Mouse (Mus musculus): ENCODE measurements around the gene Retsat. TPM values are rescaled to one million over a fixed set of nuclear protein-coding genes. Genes with fewer than 3 reads are reported as not detected.

The Retsat gene
- total RNA-seq, 2 experiments from 2014 or later = 1.5 to 3.4 TPM

DNA sequence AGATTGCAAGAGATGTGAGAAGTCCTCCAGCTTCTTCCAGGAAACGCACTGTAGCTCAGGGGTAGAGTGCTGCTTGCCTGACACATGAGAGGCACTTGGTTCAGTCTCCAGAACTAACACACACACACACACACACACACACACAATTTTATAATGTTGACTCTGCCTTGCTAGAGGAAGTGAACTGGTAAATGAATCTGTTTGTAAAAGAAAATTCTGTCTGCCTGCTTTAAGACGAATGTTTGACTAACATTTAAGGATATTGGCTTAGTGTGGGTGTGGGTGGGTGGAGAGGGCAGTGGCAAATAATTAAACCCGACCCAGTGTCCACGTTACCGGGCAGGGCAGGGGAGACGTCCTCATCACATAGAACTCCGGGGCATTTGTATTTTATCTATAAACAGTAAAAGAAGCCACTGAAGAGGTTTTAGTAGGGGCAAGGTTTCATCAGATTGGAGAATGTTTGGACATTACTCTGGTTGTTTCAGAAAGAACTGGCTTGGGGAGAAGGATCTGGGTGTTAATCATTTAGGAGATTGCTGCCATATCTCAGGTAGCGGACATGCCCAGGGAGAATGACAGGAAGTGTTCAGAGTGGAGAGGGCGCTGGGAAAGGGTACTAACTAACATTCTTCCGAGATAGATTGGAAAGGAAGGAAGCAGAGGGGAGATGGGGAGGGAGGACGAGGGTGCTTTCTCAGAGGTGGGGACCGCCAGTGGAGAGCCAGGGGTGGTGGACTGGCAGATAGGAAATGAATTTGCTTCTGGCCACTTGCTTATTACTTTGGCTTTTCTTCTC is 21.7 kb downstream of the Retsat start:
- ATAC-seq (replicated peaks; ENCODE audit: low FRiP score, poor library complexity, severe bottlenecking) = no peak

DNA sequence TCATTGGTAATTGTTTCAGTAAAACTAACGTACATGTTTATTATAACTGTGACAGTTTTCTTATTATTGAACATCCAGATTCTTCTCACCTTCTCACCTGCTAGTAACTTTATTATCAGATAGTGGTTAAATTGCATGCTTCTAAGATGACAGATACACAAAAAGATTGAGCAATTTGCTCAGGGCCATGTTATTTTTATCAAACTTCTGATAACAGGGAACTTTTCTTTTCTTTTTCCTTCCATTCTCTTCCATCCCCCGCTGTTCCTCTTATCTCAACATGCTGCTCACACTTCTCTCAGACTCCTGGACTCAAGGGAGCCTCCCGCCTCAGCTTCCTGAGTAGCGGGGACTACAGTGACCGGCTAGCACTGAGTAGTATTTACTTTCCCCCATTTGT is 22.6 kb downstream of the Retsat start:
- no peak for ATAC-seq (replicated peaks; ENCODE audit: low FRiP score, poor library complexity, severe bottlenecking)

DNA sequence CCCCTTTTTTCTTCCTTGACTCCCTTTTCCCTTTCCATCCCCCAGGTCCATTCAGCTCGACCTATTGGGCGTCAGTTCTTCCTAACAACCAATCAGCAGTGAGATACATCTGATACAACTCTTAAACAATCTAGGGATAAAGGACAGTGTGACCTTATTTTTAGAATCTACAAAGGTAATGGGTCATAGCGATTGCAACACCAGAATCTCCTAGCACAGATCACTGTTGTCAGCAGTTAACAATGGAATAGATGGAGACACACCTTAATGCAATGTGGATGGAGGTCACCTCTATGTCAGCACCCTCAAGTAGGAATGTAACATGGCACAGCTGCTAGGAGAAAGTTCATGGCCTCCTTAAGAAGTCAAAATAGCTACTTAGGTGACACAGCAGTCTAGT is 24.6 kb downstream of the Retsat start:
- ATAC-seq (replicated peaks; ENCODE audit: low FRiP score, poor library complexity, severe bottlenecking) = no peak

GRCm38 (mm10) chr6:72623661-72624402 is 25.6 kb downstream of the Retsat start:
- ATAC-seq (replicated peaks; ENCODE audit: low FRiP score, poor library complexity, severe bottlenecking) = no peak

GRCm38 (mm10) chr6:72626391-72626790 is 28.1 kb downstream of the Retsat start:
- ATAC-seq (replicated peaks; ENCODE audit: low FRiP score, poor library complexity, severe bottlenecking) = no peak

GRCm38 (mm10) chr6:72627276-72627675 is 29.0 kb downstream of the Retsat start:
- no peak for ATAC-seq (replicated peaks; ENCODE audit: low FRiP score, poor library complexity, severe bottlenecking)

GRCm38 (mm10) chr6:72630370-72630769 is 32.1 kb downstream of the Retsat start:
- ATAC-seq (replicated peaks; ENCODE audit: low FRiP score, poor library complexity, severe bottlenecking) = no peak

- no peak for ATAC-seq (replicated peaks; ENCODE audit: low FRiP score, poor library complexity, severe bottlenecking)
Observed at GRCm38 (mm10) chr6:72630961-72631360, 32.7 kb downstream of the Retsat start.

DNA sequence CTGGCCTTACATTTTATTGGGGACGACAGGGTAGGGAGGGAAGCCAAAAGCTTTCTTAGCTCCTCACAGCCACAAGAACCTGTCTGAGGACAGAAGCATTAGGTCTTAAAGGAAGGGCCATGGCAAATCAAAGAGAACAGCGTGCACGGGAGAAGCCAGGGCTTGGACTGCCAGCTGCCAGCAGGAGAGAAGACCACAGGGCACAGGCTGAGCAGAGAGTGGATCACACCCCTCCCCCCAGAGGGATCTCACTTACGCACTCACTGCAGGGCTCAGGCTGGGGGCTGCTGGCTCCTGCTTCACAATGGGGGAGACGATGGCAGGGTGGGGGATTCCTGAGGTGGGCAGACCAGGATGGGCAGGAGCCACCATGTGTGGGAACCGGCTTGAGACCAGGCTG is 33.4 kb downstream of the Retsat start:
- no peak for ATAC-seq (replicated peaks; ENCODE audit: low FRiP score, poor library complexity, severe bottlenecking)

DNA sequence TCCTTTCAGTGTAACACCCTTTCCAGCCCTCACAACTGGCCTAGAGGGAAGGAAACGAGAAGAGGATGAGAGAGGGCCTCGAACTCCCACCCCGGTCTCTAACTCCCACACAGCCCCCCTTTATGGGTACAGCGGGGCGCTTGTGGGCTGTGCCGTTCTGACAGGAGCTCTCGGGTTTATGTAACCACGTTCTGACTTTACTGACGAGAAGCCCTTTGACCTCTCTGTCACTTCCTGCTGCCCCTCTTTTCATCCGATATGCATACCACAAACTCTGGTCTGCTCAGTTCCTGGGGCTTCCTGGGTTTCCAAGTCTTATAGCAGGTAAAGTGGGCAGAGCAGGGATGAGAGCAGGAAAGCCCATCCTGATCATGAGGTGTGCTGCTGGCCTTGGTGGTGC is 36.0 kb downstream of the Retsat start:
- ATAC-seq (replicated peaks; ENCODE audit: low FRiP score, poor library complexity, severe bottlenecking) = no peak

DNA sequence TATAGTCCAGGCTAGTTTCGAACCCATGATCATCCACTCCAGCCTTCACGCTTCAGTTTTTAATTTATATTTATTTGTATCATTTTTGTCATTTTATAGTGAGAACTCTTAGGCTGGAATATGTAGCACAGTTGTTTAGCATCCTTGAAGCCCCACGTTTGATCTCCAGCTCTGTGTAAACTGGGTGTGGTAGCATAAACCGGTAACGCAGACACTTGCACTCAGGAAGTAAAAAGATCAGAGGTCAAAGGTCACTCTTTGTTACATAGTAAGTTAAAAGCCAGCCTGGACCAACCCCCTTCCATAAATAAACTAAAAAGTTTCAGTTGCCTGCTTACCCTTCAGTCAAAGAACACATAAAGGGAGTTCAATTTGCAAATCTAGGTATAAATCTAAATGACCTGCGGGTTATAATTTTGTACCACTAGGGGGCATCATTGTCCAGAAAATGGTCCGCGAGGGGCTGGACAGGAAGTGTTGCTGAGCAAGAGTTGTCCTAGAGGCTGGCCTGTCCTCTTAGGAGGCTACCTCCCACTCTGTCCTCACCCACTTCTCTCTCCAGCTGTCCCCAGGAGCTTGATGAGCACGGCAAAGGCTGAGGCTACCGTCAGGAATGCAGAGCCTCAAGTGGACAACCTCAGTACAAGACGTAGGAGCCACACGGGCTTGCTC is 37.6 kb downstream of the Retsat start:
- 0 out of 2 replicates have a peak, but pooled peaks have one; percentile 41 for ATAC-seq (replicated peaks; ENCODE audit: low FRiP score, poor library complexity, severe bottlenecking)

DNA sequence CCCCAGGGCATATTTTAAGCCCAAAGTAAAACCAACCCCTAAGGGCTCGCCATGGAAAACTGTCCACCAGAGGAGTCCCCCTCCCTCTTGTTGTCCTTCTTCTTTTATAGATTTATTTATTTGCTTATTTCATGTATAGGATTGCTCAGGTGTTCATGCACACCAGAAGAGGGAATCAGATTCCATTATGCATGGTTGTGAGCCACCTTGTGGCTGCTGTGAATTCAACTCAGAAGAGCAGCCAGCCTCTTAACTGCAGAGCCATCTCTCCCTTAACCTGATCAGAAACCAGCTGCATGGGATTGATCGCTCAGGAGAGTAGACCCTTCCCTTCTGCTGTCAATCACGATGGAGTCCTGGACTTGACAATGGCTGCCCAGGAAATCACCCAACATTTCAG is 38.7 kb downstream of the Retsat start:
- ATAC-seq (replicated peaks; ENCODE audit: low FRiP score, poor library complexity, severe bottlenecking) = no peak

DNA sequence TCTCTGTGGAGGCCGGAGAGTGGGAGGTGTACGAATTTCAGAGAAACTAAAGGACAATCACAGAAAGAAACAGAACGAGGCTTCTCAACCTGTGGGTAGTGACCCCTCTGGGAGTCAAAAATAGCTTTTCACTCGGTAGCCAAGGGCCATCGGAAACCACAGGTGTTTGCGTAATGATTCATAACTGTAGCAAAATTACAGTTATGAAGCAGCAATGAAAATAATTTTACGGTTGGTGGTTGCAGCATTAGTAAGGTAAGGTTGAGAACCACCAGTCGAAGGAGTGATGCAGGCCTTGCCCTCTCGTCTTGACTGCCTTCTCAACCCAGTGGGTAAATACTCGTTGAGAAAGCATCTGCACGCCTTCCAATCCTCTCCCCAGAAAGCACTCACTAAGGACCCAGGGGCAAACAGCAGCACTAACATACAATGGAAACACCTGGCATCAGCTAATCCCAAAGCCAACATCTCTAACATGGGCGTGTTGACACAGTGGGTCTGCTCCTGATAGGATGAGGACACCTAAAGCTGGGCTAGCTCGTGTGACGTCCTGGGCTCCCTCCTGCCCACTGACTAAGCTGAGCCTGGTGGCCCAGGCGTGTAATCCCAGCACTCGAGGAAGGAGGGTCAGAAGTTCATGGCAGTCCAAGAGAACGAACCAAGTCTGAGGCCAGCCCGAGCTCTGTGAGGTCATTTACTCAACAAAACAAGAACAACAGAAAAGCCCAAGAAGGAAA is 43.1 kb downstream of the Retsat start:
- no peak for ATAC-seq (replicated peaks; ENCODE audit: low FRiP score, poor library complexity, severe bottlenecking)

DNA sequence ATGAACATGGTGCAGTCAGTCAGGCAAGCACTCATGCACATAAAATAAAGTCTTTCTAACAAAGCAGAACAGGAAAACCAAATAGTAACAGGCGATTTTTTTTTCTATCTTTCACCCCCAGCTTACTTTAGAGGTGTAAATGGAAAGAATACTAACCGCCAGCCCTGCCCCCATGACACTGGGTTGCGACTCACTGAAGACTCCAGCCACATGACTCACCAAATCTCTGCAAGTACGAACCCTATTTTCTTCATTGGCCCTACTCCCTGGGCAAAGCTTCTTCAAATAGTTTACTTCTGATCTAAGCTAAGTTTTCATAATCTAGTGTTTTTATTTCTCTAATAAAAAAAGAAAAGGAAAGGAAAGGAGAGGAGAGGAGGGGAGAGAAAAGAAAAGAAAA is 46.3 kb downstream of the Retsat start:
- ATAC-seq (replicated peaks; ENCODE audit: low FRiP score, poor library complexity, severe bottlenecking) = no peak

- ATAC-seq (replicated peaks; ENCODE audit: low FRiP score, poor library complexity, severe bottlenecking) = no peak
Observed at GRCm38 (mm10) chr6:72645364-72645763, 47.1 kb downstream of the Retsat start.

GRCm38 (mm10) chr6:72647383-72647820 is 49.1 kb downstream of the Retsat start:
- ATAC-seq (replicated peaks; ENCODE audit: low FRiP score, poor library complexity, severe bottlenecking) = peak; percentile 58; the same call in 1 of the 2 replicates

GRCm38 (mm10) chr6:72648002-72648595 is 49.8 kb downstream of the Retsat start:
- ATAC-seq (replicated peaks; ENCODE audit: low FRiP score, poor library complexity, severe bottlenecking) = no peak

DNA sequence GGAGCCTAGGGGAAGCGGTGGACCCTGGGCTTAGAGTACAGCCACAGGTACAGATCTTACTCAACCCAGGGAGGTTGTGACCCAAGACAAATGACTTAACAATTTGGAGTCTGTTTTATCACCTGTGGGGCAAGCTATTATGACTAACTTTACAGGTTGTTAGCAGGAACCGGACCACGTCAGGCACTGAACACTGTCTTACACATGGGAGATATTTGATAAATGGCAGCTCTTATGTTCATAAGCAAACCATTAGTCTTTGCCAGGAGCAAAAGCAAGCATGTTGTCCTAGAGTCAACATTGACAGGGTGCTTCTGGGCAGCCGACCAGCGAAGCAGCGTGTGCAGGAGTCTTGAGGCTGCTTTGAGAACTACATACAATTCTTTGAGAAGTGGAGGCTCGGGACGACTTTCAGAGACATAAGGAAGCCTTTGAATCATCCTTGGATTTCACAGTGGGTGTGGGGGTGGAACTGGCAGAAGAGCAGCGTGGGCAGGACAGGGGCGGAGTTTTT is 52.1 kb downstream of the Retsat start:
- ATAC-seq (replicated peaks; ENCODE audit: low FRiP score, poor library complexity, severe bottlenecking) = no peak

GRCm38 (mm10) chr6:72653419-72653818 is 55.1 kb downstream of the Retsat start:
- no peak for ATAC-seq (replicated peaks; ENCODE audit: low FRiP score, poor library complexity, severe bottlenecking)
